Mouse (Mus musculus): ENCODE measurements around the gene Map1b.

DNA sequence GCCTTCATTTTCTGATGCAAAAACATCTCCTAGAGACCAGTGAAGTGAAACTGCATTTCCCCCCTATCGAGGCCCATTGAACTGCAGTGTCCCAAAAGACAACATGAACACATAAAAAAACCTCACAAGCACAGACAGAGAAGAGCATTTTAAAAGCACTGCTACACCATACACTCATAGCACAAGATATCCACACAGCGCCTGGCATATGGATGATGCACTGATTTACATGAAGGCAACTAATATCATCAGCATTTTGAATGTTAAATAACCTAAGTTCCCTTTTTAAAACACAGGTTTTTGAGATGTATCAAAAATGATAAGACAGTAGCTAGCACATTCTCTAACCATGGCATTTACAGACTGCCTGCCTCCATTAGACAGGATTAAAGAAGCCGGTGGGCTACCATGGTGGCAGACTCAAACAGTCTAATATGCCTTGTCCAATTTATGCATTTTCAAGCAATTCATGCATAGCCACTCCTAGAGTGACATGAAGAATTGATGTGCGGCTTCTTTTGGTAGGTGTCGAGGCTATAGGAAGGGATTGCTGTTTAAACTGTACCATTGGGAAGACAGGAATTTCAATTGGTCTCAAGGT is 22.9 kb downstream of the Map1b start:
- no peak for TF ChIP-seq CTCF (IDR thresholded peaks at IDR 0.05; ENCODE audit: insufficient read depth, low read depth, low read length)
- no peak for TF ChIP-seq POLR2A (IDR thresholded peaks at IDR 0.05; ENCODE audit: insufficient read depth, low read depth, low read length)

All from olfactory bulb, adult 2 months (tissue).